Mouse (Mus musculus) natural killer cell, adult 2 months (primary cell): ENCODE measurements at regions not wholly inside any gene's neighbourhood (a gene's known extent, or its start where the extent isn't known, plus 50 kb on each side); places are given as distances from the start of the nearest gene placed in this dataset.

ENCODE experiments used
- DNase-seq, 2 experiments: peaks; one replicate each; pipeline ENCODE4 v3.0.0; 2022; ENCODE audit warnings: low spot score in 2 of 2

DNA sequence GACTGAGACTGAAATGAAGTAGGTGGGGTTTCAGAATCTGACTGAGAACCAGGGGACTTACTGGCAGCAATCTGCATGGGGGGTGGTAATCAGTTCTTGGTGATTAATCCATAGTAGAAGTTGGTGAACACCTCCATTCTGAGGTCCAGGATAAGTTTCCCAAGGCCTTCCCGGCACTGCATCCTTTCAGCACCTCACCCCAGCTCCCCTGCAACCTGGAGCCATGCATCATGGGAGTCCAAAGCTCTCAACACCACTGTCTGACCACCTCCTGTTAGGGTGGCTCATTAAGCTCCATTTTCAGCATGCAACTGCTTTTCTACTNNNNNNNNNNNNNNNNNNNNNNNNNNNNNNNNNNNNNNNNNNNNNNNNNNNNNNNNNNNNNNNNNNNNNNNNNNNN, 157.0 kb downstream of the Cyp26b1 start:
- no peak for DNase-seq

DNA sequence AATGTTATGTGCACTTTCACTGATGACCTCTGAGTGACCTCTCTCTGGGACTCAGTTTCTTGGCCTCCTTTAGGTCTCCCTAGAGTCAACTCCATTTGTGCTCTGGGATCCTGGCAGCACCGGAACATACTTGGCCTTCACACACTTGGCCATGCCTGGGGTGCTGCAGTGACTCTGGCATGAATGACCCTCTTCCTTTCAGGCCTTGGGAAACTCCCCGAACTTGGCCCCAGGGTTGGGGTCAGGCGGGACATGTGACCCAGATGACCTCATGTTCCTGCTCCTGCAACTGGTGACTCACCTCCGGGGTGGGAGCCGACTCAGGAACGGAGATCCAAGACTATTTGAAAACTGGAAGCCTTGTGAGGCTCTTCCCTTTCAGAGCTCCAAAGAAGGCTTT, 159.2 kb downstream of the Cyp26b1 start:
- DNase-seq: no peak

GRCm38 (mm10) chr6:84431622-84431955, 162.1 kb downstream of the Cyp26b1 start:
- DNase-seq: no peak

DNA sequence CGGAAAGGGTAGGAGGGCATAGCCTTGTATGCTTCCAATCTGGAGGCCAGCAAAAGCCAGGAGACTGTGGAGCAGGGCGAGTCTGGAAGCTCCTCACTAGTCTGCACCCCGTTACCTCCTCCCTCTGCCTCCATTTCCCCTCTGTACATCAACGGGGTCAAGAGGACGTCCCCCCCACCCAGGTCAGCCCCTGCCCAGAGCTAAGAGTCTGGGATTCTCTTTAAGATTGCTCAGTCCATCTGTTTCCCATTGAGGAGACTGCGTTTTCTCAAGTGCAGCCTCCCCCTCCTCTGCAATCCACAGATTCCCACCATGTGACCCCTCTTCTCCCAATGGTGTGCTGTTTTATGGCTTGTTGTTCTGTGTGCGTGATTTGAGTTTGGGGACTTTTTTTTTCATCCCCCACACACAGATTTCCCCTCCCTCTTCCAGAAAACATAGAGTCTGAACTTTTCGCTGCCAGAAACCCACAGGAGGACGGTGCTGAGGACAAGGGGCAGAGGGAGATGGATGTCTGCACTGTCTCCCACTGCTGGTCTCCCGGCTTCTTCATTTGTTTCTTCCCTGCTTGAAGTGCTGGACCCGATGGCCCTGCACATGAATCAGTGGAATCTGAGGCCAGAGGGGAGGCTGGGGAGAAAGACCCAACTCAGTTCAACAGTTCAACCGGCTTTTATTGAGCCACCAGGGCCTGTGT, 162.6 kb downstream of the Cyp26b1 start:
- no peak for DNase-seq

DNA sequence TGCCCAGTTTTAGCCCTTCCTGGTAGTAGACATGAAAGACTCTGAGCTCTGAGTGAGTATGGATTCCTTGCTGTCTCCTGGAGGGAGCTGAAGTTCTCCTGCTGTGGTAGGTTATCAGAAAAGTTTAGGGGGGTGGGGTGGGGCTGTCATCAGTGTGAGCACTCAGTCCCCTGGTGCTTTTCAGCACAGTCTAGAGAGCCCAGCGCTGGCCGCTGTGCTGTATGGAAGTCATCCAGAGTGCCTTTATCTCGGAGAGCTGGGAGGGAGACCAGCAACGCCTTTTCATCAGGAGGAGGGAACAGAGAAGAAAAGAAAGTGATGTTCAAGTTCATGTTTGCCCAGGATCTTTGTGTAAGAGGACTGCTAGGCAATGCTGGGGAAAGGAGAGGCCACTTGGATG, 163.6 kb downstream of the Cyp26b1 start:
- no peak for DNase-seq

GRCm38 (mm10) chr6:84429247-84429646, 164.5 kb downstream of the Cyp26b1 start:
- DNase-seq: no peak

DNA sequence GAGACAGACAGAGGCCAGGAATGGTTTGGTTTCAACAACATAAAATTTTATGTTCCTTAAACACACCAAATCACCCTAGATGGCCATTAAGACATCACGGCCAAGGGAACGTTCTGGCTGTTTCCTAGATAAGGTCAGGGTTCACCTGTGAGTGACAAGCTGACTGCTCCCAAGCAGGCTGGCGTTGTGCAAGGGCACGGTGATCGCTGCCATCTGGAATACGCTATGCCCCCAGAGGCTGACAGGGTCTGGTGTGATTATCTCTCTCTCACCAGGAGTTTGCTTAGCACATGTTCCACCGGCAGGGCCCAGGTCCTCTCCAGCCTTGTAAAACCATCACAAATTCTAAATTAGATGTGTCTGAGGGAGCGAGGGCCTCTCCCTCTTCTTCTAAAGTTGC, 167.0 kb downstream of the Cyp26b1 start:
- DNase-seq: no peak

DNA sequence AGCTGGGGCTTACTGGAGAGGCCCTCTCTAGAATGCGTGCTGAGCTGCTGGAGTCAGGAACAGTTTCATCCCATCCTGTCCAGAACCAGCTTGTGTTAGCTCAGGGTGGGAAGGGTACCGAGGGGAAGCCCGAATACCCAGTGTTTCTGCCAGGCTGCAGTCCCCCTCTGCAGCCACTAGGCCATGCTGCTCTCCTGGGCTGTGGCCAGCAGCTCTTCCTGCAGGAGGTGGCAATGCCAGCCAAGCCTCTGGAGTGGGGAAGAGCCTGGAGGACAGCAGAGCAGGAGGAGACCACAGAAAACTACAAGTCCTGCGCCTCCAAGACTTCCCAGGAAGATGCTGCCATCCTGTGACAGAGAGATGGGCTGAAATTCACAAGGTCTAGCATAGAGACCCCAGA, 167.9 kb downstream of the Cyp26b1 start:
- no peak for DNase-seq

DNA sequence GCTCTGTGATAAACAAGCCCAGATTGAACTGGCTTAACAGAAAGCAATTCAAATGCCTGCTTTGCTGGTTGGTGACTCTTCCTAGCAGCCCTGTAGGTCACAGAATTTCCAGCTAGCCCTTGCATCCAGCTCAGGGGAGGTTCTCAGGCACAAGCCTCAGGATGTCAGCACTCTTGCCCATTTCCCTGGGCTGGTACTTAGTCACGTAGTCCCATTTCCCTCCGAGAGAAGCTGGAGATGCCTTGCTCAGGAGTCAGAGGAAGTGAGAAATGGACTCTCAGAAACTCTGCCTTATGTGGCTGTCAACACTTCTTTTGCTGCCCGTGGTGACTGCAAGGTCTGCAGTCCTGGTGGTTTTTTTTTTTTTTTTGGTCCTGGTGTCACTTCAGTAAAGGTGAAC, 170.8 kb downstream of the Cyp26b1 start:
- DNase-seq: no peak

- DNase-seq: no peak
Measured at GRCm38 (mm10) chr6:84419691-84420090, 174.0 kb downstream of the Cyp26b1 start.

DNA sequence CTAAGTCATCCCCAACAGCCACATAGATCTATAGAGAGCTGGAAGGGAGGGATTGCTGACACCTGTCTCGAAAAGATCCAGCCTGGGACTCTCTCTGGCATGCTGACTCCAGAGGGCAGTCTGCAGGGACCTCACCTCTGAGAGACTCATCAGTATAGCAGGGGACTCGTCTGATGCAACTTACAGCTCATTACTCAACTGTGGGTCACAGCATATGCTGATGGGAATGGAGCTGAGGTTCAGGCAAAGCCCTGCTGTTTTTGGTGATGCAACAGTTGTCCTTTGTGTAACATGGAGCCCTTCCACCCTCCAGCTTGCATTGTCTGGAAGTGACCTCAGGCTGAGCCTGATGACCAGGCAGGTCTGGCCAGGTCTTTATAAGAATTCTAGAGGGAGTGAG, 174.4 kb downstream of the Cyp26b1 start:
- DNase-seq: no peak

DNA sequence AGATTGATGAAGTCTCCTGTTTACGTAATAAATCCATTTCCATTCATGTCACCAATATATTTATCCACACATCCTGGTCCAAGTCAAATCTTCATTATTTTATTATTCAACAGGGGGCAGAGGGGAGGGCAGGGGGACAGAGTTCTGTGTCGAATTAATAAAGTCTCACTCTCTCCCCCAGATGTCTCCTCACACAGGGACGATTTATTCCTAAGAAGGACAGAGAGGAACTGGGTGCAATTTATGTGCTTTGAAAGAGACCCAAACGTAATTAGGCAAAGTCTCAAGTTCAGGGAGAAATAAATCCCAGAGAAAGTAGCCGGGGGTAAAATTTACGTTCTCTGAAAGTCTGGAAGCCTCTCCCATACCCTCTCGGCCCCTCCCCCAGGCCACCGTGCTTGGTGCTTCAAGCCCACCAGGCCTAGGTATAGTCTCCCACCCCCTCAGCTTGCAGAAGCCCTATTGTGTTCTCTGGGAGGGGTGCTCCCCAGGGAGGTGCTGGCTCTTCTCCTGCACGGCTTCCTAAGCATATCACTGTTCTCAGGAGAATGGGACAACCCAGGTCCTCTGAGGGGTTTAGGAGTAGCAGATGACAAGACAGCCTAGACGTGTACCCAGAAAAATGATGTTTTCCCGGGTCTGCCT, 176.6 kb downstream of the Cyp26b1 start:
- DNase-seq: no peak

DNA sequence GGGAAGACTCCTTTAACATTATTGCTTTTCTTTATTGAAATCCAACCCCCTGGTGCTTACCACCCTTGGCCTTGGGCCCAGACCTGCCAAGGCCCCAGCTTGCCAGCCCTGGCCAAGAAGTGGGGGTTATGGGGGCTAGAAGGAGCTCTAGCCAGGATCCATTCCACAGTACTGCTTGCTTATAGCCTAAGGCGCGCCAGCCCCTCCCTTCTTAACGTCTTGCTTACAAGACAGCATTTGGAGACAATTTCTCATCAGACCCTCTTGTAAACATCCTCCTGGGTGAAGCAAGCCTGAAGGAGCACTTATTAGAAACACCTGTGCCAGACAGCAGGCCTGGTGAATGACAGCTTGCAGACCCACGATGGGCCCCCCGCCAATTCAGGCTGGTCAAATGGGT, 179.3 kb downstream of the Cyp26b1 start:
- no peak for DNase-seq

DNA sequence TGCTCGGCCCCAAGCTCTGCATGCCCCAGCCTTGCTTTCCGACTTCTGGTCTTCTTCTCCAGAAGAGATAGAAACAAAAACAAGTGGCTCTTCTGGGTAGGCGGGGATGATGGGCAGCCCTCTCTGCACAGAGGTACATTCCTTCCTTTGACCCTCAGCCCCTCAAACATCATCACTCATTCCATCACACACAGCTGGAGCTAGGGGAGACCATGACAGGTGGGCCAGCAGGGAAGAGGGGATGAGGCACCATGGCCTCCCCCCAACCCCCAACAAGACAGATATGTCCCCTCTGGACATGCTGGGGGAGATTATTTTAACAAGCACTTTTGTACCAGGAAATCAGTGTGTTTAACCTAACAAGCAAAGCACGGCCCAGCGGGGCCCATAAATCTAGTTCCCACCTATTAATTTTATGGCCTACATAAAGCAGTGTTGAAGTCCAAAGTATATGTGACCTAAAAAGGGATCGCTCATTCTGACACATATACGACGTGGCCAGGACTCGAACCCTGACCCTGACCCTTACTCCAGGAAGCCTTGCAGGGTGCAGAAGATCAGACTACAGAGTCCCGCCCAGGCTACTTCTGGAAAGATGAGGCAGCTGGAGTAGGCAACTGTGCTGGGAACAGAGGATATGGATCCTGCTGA, 183.7 kb downstream of the Cyp26b1 start:
- DNase-seq: no peak

GRCm38 (mm10) chr6:84408513-84408912, 185.2 kb downstream of the Cyp26b1 start:
- DNase-seq: no peak

GRCm38 (mm10) chr6:84407773-84408172, 185.9 kb downstream of the Cyp26b1 start:
- DNase-seq: peak in 1 of 2 experiments; percentile 6

DNA sequence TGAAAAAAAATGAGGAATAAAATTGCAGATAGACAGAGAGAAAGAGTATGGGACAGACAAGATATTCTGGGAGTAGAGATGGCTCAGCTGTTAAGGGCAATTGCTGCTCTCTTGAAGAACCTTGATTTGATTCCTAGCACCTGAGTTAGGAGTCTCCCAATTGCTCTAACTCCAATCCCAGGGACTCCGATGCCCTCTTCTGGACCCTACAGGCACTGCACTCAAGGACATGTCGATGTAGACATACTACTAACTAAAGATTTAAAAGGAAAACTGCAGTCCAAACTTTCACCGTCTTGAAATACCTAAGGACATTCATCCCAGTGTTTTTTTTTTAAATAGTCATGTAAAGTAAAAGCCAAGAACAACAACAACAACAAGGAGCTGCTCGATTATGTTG, 189.0 kb downstream of the Cyp26b1 start:
- no peak for DNase-seq

DNA sequence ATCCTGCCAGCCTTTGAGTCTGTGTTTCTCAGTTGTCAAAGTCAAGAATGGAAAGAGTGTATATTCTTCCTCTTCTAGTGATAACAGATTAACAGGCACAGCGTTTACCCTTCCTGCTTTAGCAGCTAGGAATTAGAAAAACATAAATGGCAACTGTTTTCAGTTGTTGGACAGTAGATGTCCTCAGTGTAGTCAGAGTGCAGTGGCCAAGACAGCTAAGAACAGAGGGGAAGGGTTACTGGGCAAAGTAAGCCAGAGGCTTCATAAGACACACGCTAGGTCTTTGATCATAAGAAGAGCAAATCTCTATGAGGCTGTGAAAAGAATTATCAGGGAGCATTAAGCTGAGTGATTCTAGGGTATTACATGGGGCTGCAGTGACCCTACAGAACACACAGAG, 191.3 kb downstream of the Cyp26b1 start:
- DNase-seq: no peak

GRCm38 (mm10) chr6:84394496-84395090, 199.1 kb downstream of the Cyp26b1 start:
- no peak for DNase-seq

DNA sequence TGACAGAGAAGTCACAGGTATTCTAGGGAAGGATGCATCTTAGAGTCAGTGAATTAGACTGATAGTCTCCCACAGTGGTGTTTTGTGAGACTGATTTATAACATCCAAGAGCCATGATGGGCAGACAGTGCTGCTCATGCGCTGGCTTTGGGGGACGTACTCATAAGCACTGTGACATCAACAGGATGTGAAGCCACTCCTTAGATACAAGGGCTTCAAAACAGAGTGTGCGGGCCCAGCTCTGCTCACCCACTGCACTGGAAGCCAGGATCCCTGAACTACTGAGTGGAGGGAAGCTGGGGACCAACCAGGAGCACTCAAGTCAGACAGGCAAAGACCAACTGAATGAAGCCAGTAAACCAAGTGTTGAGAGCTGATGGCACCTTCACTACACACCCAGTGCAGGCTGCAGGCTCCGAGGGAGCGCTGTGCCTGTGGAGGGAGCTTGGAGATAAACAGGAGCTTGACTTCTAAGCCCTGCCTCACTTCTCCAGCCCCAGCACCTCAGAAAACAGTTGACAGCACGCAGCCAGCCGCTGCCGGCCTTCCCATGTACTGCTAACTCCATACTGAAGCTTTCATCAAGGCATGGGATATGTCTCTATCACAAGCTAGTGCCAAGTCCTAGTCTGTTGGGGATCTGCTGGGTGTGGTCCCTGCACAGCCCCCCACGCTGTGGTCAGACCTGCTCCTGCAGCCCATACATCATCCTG, 200.0 kb downstream of the Cyp26b1 start:
- no peak for DNase-seq

- DNase-seq: no peak
Measured at GRCm38 (mm10) chr6:84392752-84393511, 200.8 kb downstream of the Cyp26b1 start.

DNA sequence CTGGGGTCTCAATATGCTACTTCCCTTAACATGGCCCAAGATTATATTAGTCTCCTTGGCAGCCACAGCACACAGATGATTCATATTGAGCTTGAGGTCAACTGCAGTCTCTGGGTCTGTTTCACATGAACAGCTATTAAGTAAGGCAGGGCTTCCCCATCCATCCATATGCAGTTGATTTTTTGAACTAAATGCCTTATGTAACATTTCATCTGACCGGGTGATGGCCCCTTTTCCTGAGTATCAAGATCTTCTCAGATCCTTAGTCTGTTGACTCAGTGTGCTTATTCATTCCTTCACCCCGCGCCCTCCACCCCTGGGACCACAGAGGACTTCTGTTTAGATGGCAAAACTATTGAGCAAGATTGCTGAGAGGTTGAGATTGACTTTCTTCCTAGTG, 202.7 kb downstream of the Cyp26b1 start:
- no peak for DNase-seq
